Comparison of ENCODE assay signal across 8 mouse cellular contexts in genomic region chr1:90849836-90850235, GRCm38 (mm10). TPM values are rescaled to one million over a fixed set of nuclear protein-coding genes. Genes with fewer than 3 reads are reported as not detected.
A peak's percentile ranks its signal among the peaks of the same experiment; 100 is the strongest.
DNase-seq lines count a peak whose midpoint lies in the region.

No protein-coding gene starts in this region.

- WGBS in embryonic facial prominence, embryonic 10.5 days = 40% methylated on average over 8 of the region's 8 CpGs
- 41% methylated on average over 8 of the region's 8 CpGs for WGBS in midbrain, embryonic 10.5 days

- H3K9me3 ChIP-seq in embryonic facial prominence, embryonic 10.5 days = no peaks in the 10 kb centered on the region
- H3K9me3 ChIP-seq in midbrain, embryonic 10.5 days (replicated peaks) = no peaks in the 10 kb centered on the region

- H3K27me3 ChIP-seq in embryonic facial prominence, embryonic 10.5 days (replicated peaks; ENCODE audit: low read depth, poor library complexity, severe bottlenecking) = 0 out of 2 replicates have a peak, but pooled peaks cover 8% of the 10 kb centered on the region
- H3K27me3 ChIP-seq in midbrain, embryonic 10.5 days (ENCODE audit: low read depth, poor library complexity, severe bottlenecking) = no peaks in the 10 kb centered on the region

- DNase-seq in layer of hippocampus, adult 11-12 months (ENCODE audit: low spot score) = peak; percentile 43
- DNase-seq in layer of hippocampus, postnatal 25 days (ENCODE audit: extremely low spot score in 1 of 2, low spot score in 1 of 2) = no peak
- peak; percentile 37 for DNase-seq in adipocyte (ENCODE audit: low spot score)
- DNase-seq in embryonic facial prominence, embryonic 10.5 days (ENCODE audit: low spot score) = peak; percentile 39
- DNase-seq in kidney, adult 9 months = peak; percentile 11
- peak; percentile 20 for DNase-seq in midbrain, embryonic 10.5 days (ENCODE audit: low spot score)
- peak; percentile 8 to 34 for DNase-seq in thymus, postnatal 10 days (ENCODE audit: low spot score in 2 of 2)
- DNase-seq in T-cell, adult 2 months (ENCODE audit: low spot score) = no peak

- 0 out of 2 replicates have a peak overlapping the region, but pooled peaks have one; percentile 40 for H3K27ac ChIP-seq in embryonic facial prominence, embryonic 10.5 days (replicated peaks)
- H3K27ac ChIP-seq in midbrain, embryonic 10.5 days (replicated peaks) = no peak overlapping the region

- H3K4me3 ChIP-seq in embryonic facial prominence, embryonic 10.5 days = no peak overlapping the region
- H3K4me3 ChIP-seq in midbrain, embryonic 10.5 days = no peak overlapping the region

- no peaks in the 10 kb centered on the region for H3K36me3 ChIP-seq in embryonic facial prominence, embryonic 10.5 days (replicated peaks)
- no peaks in the 10 kb centered on the region for H3K36me3 ChIP-seq in midbrain, embryonic 10.5 days

- peaks cover 9% of the 10 kb centered on the region for H3K4me1 ChIP-seq in embryonic facial prominence, embryonic 10.5 days
- H3K4me1 ChIP-seq in midbrain, embryonic 10.5 days = no peaks in the 10 kb centered on the region

RNA-seq across cellular contexts. Expression of gene Col6a3, which starts 6.1 kb away (rescaled TPM):
- total RNA-seq in layer of hippocampus, postnatal 25 days (2021) = 1 to 10 TPM; 5.0 to 6.1 TPM
- polyA plus RNA-seq in embryonic facial prominence, embryonic 10.5 days (2016; fragmentation: Nextera tagmentation; extraction: Ambion mirVana) = 3.5 and 6.6 TPM in 2 replicates
- polyA plus RNA-seq in midbrain, embryonic 10.5 days (2016; fragmentation: Nextera tagmentation; extraction: Ambion mirVana) = 3.0 and 5.4 TPM in 2 replicates

Comparison
In these comparisons a context has a peak if more than half of its experiments do, and no peak if none do; other contexts are left out.
1. DNase-seq: peak in layer of hippocampus, adult 11-12 months (single experiment), adipocyte (single experiment), embryonic facial prominence, embryonic 10.5 days (single experiment), kidney, adult 9 months (single experiment), midbrain, embryonic 10.5 days (single experiment) and thymus, postnatal 10 days (2 of 2); none in layer of hippocampus, postnatal 25 days (0 of 2) and T-cell, adult 2 months (single experiment).